Mouse (Mus musculus) hindbrain, postnatal 0 days (tissue): ENCODE measurements around the gene Agbl4. TPM values are rescaled to one million over a fixed set of nuclear protein-coding genes. Genes with fewer than 3 reads are reported as not detected.

Experiments
- ATAC-seq: fragments of 200-750 bp; cut with Nextera tagmentation; 2 replicates; pipeline ENCODE4 v1.8.0; 2017; ENCODE audit warnings: mild to moderate bottlenecking, moderate TSS enrichment, moderate library complexity
- DNase-seq: peaks from one replicate; pipeline ENCODE4 v3.0.0-alpha.2; 2015; ENCODE audit warnings: low spot score
- H3K27ac ChIP-seq: fragments of 300-500 bp; sonication (generic); 2 replicates; pipeline ENCODE4 v1.5.1; 2014; ENCODE audit warnings: mild to moderate bottlenecking
- H3K27me3 ChIP-seq: fragments of 300-500 bp; sonication (generic); 2 replicates; pipeline ENCODE4 v1.6.1; 2014; ENCODE audit warnings: low read length, mixed read lengths; ENCODE audit not compliant: insufficient read depth
- H3K36me3 ChIP-seq: fragments of 300-500 bp; sonication (generic); 2 replicates; pipeline ENCODE4 v1.6.1; 2014; ENCODE audit warnings: low read length, mixed read lengths; ENCODE audit not compliant: insufficient read depth
- H3K4me1 ChIP-seq: fragments of 300-500 bp; sonication (generic); 2 replicates; pipeline ENCODE4 v1.6.1; 2014; ENCODE audit warnings: antibody characterized with exemption, low read length, mixed read lengths; ENCODE audit not compliant: insufficient read depth
- H3K4me2 ChIP-seq: fragments of 300-500 bp; sonication (generic); 2 replicates; pipeline ENCODE4 v1.6.1; 2014; ENCODE audit warnings: low read depth, mild to moderate bottlenecking, low read length, moderate library complexity, mixed read lengths
- H3K4me3 ChIP-seq: fragments of 300-500 bp; sonication (generic); 2 replicates; pipeline ENCODE4 v1.5.1; 2014; ENCODE audit warnings: low read length
- H3K9ac ChIP-seq: fragments of 300-500 bp; sonication (generic); replicated peaks from 2 replicates; pipeline ENCODE4 v1.6.1; 2014; ENCODE audit warnings: mild to moderate bottlenecking, low read length, moderate library complexity, mixed read lengths
- H3K9me3 ChIP-seq: fragments of 300-500 bp; sonication (generic); 2 replicates; pipeline ENCODE4 v1.6.1; 2016; ENCODE audit warnings: low read length, mixed read lengths
- CTCF ChIP-seq: IDR thresholded peaks from 2 replicates; pipeline ENCODE4 v1.5.1; 2016; ENCODE audit warnings: antibody characterized with exemption, control low read depth, low read depth
- WGBS: fragments of 180-500 bp; shearing (Covaris S2); extraction: QIAGEN DNeasy Blood & Tissue Kit; methylation state at CpG from one replicate; pipeline ENCODE4 v1.1.7; 2014; 5-methylcytosine and 5-hydroxymethylcytosine counted together
- polyA plus RNA-seq: library from polyadenylated mRNA; unstranded; fragments of >200 nt; fragmentation: Nextera tagmentation; extraction: Ambion mirVana; gene quantifications from 2 replicates; pipeline ENCODE4 v1.2.1, GENCODE M21; 2015
- total RNA-seq: library from RNA; depleted of rRNA; stranded (reverse); fragments of >200 nt; gene quantifications from 2 replicates; pipeline ENCODE4 v1.2.3, GENCODE M21; 2014

Gene Agbl4
- total and polyA plus RNA-seq, 2 experiments from 2014 or later: 2.8 to 3.9 TPM

- H3K4me1 ChIP-seq: no peaks in the 10 kb centered on the region
- H3K4me3 ChIP-seq: no peak overlapping the region
- no peaks in the 10 kb centered on the region for H3K27me3 ChIP-seq
- H3K27ac ChIP-seq: no peak overlapping the region
- H3K9me3 ChIP-seq: no peaks in the 10 kb centered on the region
- no peaks in the 10 kb centered on the region for H3K36me3 ChIP-seq
- H3K9ac ChIP-seq: no peak overlapping the region
- DNase-seq: no peak
- TF ChIP-seq CTCF: no peak
- 93% methylated on average over 3 of the region's 3 CpGs for WGBS
- ATAC-seq: no peak
- H3K4me2 ChIP-seq: no peak overlapping the region
Measured at GRCm38 (mm10) chr4:111067330-111067729, 669.9 kb downstream of the Agbl4 start.

GRCm38 (mm10) chr4:111073738-111074497 lies 676.5 kb downstream of the Agbl4 start:
- no peak overlapping the region for H3K4me2 ChIP-seq

GRCm38 (mm10) chr4:111074701-111075154 lies 677.3 kb downstream of the Agbl4 start:
- Histone ChIP-seq H3K27ac (no peak overlapping the region), H3K9ac (no peak overlapping the region), H3K4me2 (no peak overlapping the region), H3K9me3 (no peaks in the 10 kb centered on the region), H3K27me3 (no peaks in the 10 kb centered on the region), H3K36me3 (no peaks in the 10 kb centered on the region), H3K4me3 (no peak overlapping the region), H3K4me1 (no peaks in the 10 kb centered on the region)
- DNase-seq: peak; percentile 45
- ATAC-seq: peak; percentile 59
- TF ChIP-seq CTCF: no peak
- WGBS: 76% methylated on average over 6 of the region's 6 CpGs

More at GRCm38 (mm10) chr4:111073738-111074497, 676.5 kb downstream of the Agbl4 start:
- DNase-seq (no peak), ATAC-seq (peak; percentile 38; the same call in 1 of the 2 replicates)
- Histone ChIP-seq H3K36me3 (no peaks in the 10 kb centered on the region), H3K27me3 (no peaks in the 10 kb centered on the region), H3K9ac (no peak overlapping the region), H3K27ac (no peak overlapping the region), H3K4me1 (no peaks in the 10 kb centered on the region), H3K9me3 (no peaks in the 10 kb centered on the region), H3K4me3 (no peak overlapping the region)
- no peak for TF ChIP-seq CTCF
- WGBS: 71% methylated on average over 6 of the region's 7 CpGs

- no peak for TF ChIP-seq CTCF
- no peak overlapping the region for H3K27ac ChIP-seq
- H3K4me2 ChIP-seq: no peak overlapping the region
- no peak overlapping the region for H3K4me3 ChIP-seq
- H3K4me1 ChIP-seq: no peaks in the 10 kb centered on the region
- no peak for DNase-seq
- H3K9ac ChIP-seq: no peak overlapping the region
- no peaks in the 10 kb centered on the region for H3K27me3 ChIP-seq
- no peak for ATAC-seq
- no peaks in the 10 kb centered on the region for H3K9me3 ChIP-seq
- WGBS: 88% methylated on average over 3 of the region's 3 CpGs
- H3K36me3 ChIP-seq: no peaks in the 10 kb centered on the region
Measured at GRCm38 (mm10) chr4:111077810-111078209, 680.3 kb downstream of the Agbl4 start.

GRCm38 (mm10) chr4:111085330-111085729 lies 687.9 kb downstream of the Agbl4 start:
- no peak overlapping the region for H3K4me3 ChIP-seq
- TF ChIP-seq CTCF: no peak
- ATAC-seq (no peak), DNase-seq (no peak)
- H3K9me3 ChIP-seq: no peaks in the 10 kb centered on the region
- no peaks in the 10 kb centered on the region for H3K36me3 ChIP-seq
- no peaks in the 10 kb centered on the region for H3K27me3 ChIP-seq
- H3K4me2 ChIP-seq: no peak overlapping the region
- no peak overlapping the region for H3K9ac ChIP-seq
- WGBS: 87% methylated on average over 1 of the region's 1 CpGs
- no peak overlapping the region for H3K27ac ChIP-seq
- H3K4me1 ChIP-seq: no peaks in the 10 kb centered on the region

- no peak overlapping the region for H3K4me3 ChIP-seq
- H3K9me3 ChIP-seq: no peaks in the 10 kb centered on the region
- TF ChIP-seq CTCF: peak; percentile 57
- peak; percentile 67; the same call in 1 of the 2 replicates for ATAC-seq
- H3K4me2 ChIP-seq: no peak overlapping the region
- H3K36me3 ChIP-seq: no peaks in the 10 kb centered on the region
- H3K9ac ChIP-seq: no peak overlapping the region
- no peak overlapping the region for H3K27ac ChIP-seq
- DNase-seq: peak; percentile 38
- no peaks in the 10 kb centered on the region for H3K27me3 ChIP-seq
- 69% methylated on average over 3 of the region's 3 CpGs for WGBS
- H3K4me1 ChIP-seq: no peaks in the 10 kb centered on the region
Measured at GRCm38 (mm10) chr4:111136217-111137147, 739.0 kb downstream of the Agbl4 start.
